Mouse (Mus musculus) embryonic facial prominence, embryonic 14.5 days (tissue): ENCODE data around the gene Olfr1458. TPM values are rescaled to one million over a fixed set of nuclear protein-coding genes. Genes with fewer than 3 reads are reported as not detected.

Source experiments
- ATAC-seq: fragments of 200-750 bp; cut with Nextera tagmentation; 2 replicates; pipeline ENCODE4 v1.8.0; 2017; ENCODE audit warnings: low read depth, moderate number of reproducible peaks, moderate TSS enrichment
- DNase-seq: peaks from one replicate; pipeline ENCODE4 v3.0.0-alpha.2; 2015; ENCODE audit warnings: low spot score
- H3K27ac ChIP-seq: fragments of 300-500 bp; sonication (generic); replicated peaks from 2 replicates; pipeline ENCODE4 v1.5.1; 2014; ENCODE audit warnings: low read depth, mild to moderate bottlenecking, low read length, moderate library complexity
- H3K27me3 ChIP-seq: fragments of 300-500 bp; sonication (generic); replicated peaks from 2 replicates; pipeline ENCODE4 v1.6.1; 2014; ENCODE audit warnings: low read length; ENCODE audit not compliant: control insufficient read depth, insufficient read depth
- H3K36me3 ChIP-seq: fragments of 300-500 bp; sonication (generic); 2 replicates; pipeline ENCODE4 v1.6.1; 2014; ENCODE audit warnings: low read length, mixed read lengths; ENCODE audit not compliant: control insufficient read depth, insufficient read depth
- H3K4me1 ChIP-seq: fragments of 300-500 bp; sonication (generic); 2 replicates; pipeline ENCODE4 v1.6.1; 2014; ENCODE audit warnings: antibody characterized with exemption, low read length; ENCODE audit not compliant: control insufficient read depth, insufficient read depth
- H3K4me2 ChIP-seq: fragments of 300-500 bp; sonication (generic); 2 replicates; pipeline ENCODE4 v1.6.1; 2014; ENCODE audit warnings: low read depth, mild to moderate bottlenecking, low read length, moderate library complexity, mixed read lengths
- H3K4me3 ChIP-seq: fragments of 300-500 bp; sonication (generic); 2 replicates; pipeline ENCODE4 v1.5.1; 2014; ENCODE audit warnings: low read depth, mild to moderate bottlenecking, low read length
- H3K9ac ChIP-seq: fragments of 300-500 bp; sonication (generic); 2 replicates; pipeline ENCODE4 v1.6.1; 2014; ENCODE audit warnings: low read depth, mild to moderate bottlenecking, low read length, moderate library complexity, mixed read lengths
- H3K9me3 ChIP-seq: fragments of 300-500 bp; sonication (generic); 2 replicates; pipeline ENCODE4 v1.6.1; 2016; ENCODE audit warnings: low read length; ENCODE audit not compliant: control insufficient read depth
- WGBS: fragments of 180-500 bp; shearing (Covaris S2); extraction: QIAGEN DNeasy Blood & Tissue Kit; methylation state at CpG from one replicate; pipeline ENCODE4 v1.1.7; 2014; 5-methylcytosine and 5-hydroxymethylcytosine counted together
- polyA plus RNA-seq: library from polyadenylated mRNA; unstranded; fragments of >200 nt; fragmentation: Nextera tagmentation; extraction: Ambion mirVana; gene quantifications from 2 replicates; pipeline ENCODE4 v1.2.1, GENCODE M21; 2014

The Olfr1458 gene
- not detected in 2 replicates for polyA plus RNA-seq

DNA sequence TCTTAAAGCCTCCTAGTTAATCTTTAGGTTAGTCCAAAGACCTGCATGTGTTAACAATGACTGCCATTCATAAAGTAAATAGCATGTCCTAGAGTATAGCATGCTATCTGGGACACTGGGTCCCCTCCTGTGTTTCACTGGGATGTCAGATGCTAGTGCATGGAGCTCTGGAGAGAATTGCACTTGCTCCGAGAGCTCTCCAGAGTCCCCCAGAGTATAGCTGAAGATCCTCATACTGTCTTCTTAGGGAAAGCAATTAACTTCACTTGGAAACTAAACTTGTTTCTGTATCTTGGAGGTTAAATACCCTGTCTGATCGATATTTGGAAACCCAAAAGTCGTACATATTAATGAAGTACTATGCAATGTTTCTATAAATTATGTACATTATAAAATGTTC is at the start of gene Olfr1458:
TSS of gene Olfr1458 (minus strand) at position 101 of the 400 bp plus-strand sequence.
- no peak for DNase-seq
- no peaks in the 10 kb centered on the region for H3K36me3 ChIP-seq
- no peak within 1 kb of the TSS for H3K27ac ChIP-seq
- ATAC-seq: no peak
- H3K9ac ChIP-seq: no peak within 1 kb of the TSS
- no peaks in the 10 kb centered on the region for H3K9me3 ChIP-seq
- H3K27me3 ChIP-seq: no peaks in the 10 kb centered on the region
- no peak within 1 kb of the TSS for H3K4me2 ChIP-seq
- no peak within 1 kb of the TSS for H3K4me3 ChIP-seq
- H3K4me1 ChIP-seq: no peaks in the 10 kb centered on the region
- WGBS: 84% methylated on average over 3 of the region's 3 CpGs

DNA sequence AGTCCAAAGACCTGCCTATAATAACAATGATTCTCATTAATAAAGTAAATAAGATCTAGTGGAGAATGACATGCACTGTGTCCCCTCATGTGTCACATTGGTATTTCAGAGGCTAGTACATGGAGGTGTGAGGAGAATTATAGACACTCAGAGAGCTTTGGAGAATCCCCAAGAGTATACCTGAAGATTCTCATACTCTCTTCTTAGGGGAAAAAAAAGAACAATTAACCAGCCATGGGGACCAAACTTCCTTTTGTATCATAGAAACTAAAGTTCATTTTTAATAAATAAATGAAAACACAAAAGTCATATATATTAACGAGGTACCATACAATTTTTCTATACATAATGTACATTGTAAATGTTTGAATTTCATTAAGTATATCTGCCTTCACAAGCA is 42.9 kb upstream of the Olfr1458 start, which contains the start of gene Olfr1459:
TSS of gene Olfr1459 (minus strand) at position 101 of the 400 bp plus-strand sequence.
- Histone ChIP-seq H3K4me3 (no peak within 1 kb of the TSS), H3K36me3 (no peaks in the 10 kb centered on the region), H3K27me3 (no peaks in the 10 kb centered on the region), H3K4me2 (no peak within 1 kb of the TSS), H3K4me1 (no peaks in the 10 kb centered on the region), H3K27ac (no peak within 1 kb of the TSS), H3K9me3 (0 out of 2 replicates have a peak, but pooled peaks cover 4% of the 10 kb centered on the region), H3K9ac (no peak within 1 kb of the TSS)
- no peak for ATAC-seq
- WGBS: 69% methylated on average over 1 of the region's 1 CpGs
- no peak for DNase-seq

DNA sequence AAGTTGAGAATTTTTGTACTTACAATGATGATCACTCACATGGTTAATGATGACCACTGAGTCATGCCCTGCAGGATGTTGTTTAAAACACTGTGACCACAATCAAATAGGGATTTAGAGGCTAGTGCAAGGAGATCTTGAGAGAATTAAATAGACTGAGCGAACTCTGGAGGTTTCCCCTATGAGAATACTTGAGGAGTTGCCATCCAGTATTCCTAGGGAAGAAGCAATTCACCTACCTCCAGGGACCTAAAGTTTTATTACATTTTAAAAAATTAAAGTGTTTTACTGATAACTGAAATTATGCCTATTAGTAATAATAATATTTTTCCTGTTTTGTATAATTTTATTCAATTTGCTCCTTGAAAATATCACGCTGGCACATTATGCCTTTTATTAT is 8.8 kb downstream of the Olfr1458 start, which contains the start of gene Olfr1457:
TSS of gene Olfr1457 (minus strand) at position 101 of the 400 bp plus-strand sequence.
- H3K36me3 ChIP-seq: no peaks in the 10 kb centered on the region
- ATAC-seq (no peak), DNase-seq (no peak)
- no peak within 1 kb of the TSS for H3K4me3 ChIP-seq
- H3K9ac ChIP-seq: no peak within 1 kb of the TSS
- H3K4me1 ChIP-seq: no peaks in the 10 kb centered on the region
- H3K27ac ChIP-seq: no peak within 1 kb of the TSS
- WGBS: 69% methylated on average over 2 of the region's 2 CpGs
- H3K4me2 ChIP-seq: no peak within 1 kb of the TSS
- no peaks in the 10 kb centered on the region for H3K9me3 ChIP-seq
- H3K27me3 ChIP-seq: no peaks in the 10 kb centered on the region

DNA sequence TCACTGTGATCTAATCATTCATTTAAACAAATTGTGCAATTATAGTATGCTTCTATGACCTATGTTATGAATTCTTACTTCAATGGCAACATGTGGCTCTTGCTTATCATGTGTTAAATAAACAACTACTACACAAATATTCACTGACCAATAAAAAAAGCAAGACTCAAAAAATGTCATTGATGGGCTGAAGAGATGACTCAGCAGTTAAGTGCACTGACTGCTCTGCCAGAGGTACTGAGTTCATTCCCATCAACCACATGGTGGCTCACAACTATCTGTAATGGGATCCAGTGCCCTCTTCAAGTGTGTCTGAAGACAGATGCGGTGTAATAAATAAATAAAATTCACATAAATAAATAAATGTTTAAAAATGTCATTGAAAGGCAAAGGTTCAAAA is 12.7 kb downstream of the Olfr1458 start:
- Histone ChIP-seq H3K27me3 (no peaks in the 10 kb centered on the region), H3K4me1 (no peaks in the 10 kb centered on the region), H3K36me3 (no peaks in the 10 kb centered on the region), H3K4me3 (no peak overlapping the region), H3K4me2 (no peak overlapping the region), H3K9me3 (0 out of 2 replicates have a peak, but pooled peaks cover 7% of the 10 kb centered on the region), H3K27ac (no peak overlapping the region), H3K9ac (no peak overlapping the region)
- DNase-seq: no peak
- no peak for ATAC-seq
- WGBS: 91% methylated on average over 1 of the region's 1 CpGs

DNA sequence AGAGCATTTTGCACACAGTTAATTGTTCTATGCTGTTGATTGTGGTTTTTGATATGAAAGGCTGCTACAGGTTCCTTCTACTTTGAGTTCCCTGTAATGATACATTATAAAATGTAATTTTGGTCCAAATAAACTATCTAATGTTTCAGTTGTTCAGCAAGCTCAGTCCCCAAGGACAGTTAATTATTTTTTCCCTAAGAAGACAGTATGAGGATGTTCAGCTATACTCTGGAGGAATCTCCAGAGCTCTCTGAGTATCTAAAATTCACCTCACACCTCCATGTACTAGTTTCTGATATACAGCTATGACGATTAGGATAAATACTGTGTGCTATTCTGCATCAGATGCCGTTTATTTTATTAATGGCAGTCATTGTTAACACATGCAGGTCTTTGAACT is 46.3 kb downstream of the Olfr1458 start, which contains the start of gene Olfr1454:
TSS of gene Olfr1454 (plus strand) at position 301 of the 400 bp plus-strand sequence.
- WGBS: 67% methylated on average over 2 of the region's 2 CpGs
- DNase-seq (no peak), ATAC-seq (no peak)
- Histone ChIP-seq H3K27ac (no peak within 1 kb of the TSS), H3K4me3 (no peak within 1 kb of the TSS), H3K36me3 (no peaks in the 10 kb centered on the region), H3K27me3 (no peaks in the 10 kb centered on the region), H3K4me2 (no peak within 1 kb of the TSS), H3K4me1 (no peaks in the 10 kb centered on the region), H3K9me3 (peaks cover 10% of the 10 kb centered on the region; the same call in 1 of the 2 replicates), H3K9ac (no peak within 1 kb of the TSS)

Other genes with a start within 250 kb of the Olfr1458 start
- gene Olfr1444, start 249.5 kb downstream of the Olfr1458 start, polyA plus RNA-seq: not detected in 2 replicates
- not detected in 2 replicates for gene Olfr1445, start 222.9 kb downstream of the Olfr1458 start, polyA plus RNA-seq
- gene Olfr1446, start 213.3 kb downstream of the Olfr1458 start, polyA plus RNA-seq: not detected in 2 replicates
- gene Olfr1447, start 203.0 kb downstream of the Olfr1458 start, polyA plus RNA-seq: not detected in 2 replicates
- not detected in 2 replicates for gene Olfr1448, start 182.4 kb downstream of the Olfr1458 start, polyA plus RNA-seq
- gene Olfr1449, start 175.9 kb downstream of the Olfr1458 start, polyA plus RNA-seq: not detected in 2 replicates
- gene Olfr1450, start 156.5 kb downstream of the Olfr1458 start, polyA plus RNA-seq: not detected in 2 replicates
- not detected in 2 replicates for gene Olfr1451, start 111.8 kb downstream of the Olfr1458 start, polyA plus RNA-seq
- not detected in 2 replicates for gene Olfr1453, start 78.4 kb downstream of the Olfr1458 start, polyA plus RNA-seq
- 0.13 TPM in 1 of 2 replicates, not detected in the other for gene Olfr1454, start 46.2 kb downstream of the Olfr1458 start, polyA plus RNA-seq
- not detected in 2 replicates for gene Olfr1457, start 8.9 kb downstream of the Olfr1458 start, polyA plus RNA-seq
- gene Olfr1459, start 42.8 kb upstream of the Olfr1458 start, polyA plus RNA-seq: 0.11 TPM in 1 of 2 replicates, not detected in the other
- not detected in 2 replicates for gene Olfr1461, start 56.2 kb upstream of the Olfr1458 start, polyA plus RNA-seq
- gene Olfr1462, start 79.0 kb upstream of the Olfr1458 start, polyA plus RNA-seq: not detected in 2 replicates
- not detected in 2 replicates for gene Olfr1463, start 124.6 kb upstream of the Olfr1458 start, polyA plus RNA-seq
- not detected in 2 replicates for gene Olfr1465, start 208.8 kb upstream of the Olfr1458 start, polyA plus RNA-seq
- not detected in 2 replicates for gene Olfr1466, start 232.1 kb upstream of the Olfr1458 start, polyA plus RNA-seq